Mouse (Mus musculus) MEL-GATA-1-ER (cell line): ENCODE data around the gene Fam184a.
A peak's percentile ranks its signal among the peaks of the same experiment; 100 is the strongest.
"Not testable (repeated sequence)": the region's sequence is repeated elsewhere in the genome, so short reads cannot be mapped to it uniquely, and the experiment has no call there.

ENCODE experiments used
- DNase-seq: peaks from one replicate; pipeline ENCODE4 v3.0.0-alpha.2; 2012; ENCODE audit warnings: low read depth; ENCODE audit errors: extremely low read depth

Fam184a gene

GRCm38 (mm10) chr10:53691263-53691662 is 59.7 kb downstream of the Fam184a start:
- peak; percentile 32 for DNase-seq

GRCm38 (mm10) chr10:53688952-53689584 is 61.9 kb downstream of the Fam184a start:
- DNase-seq, result no peak

- DNase-seq, result no peak
Observed at GRCm38 (mm10) chr10:53688533-53688932, 62.4 kb downstream of the Fam184a start.

GRCm38 (mm10) chr10:53687888-53688287 is 63.0 kb downstream of the Fam184a start:
- no peak for DNase-seq

- no peak for DNase-seq
Observed at GRCm38 (mm10) chr10:53685806-53686205, 65.1 kb downstream of the Fam184a start.

- no peak for DNase-seq
Observed at GRCm38 (mm10) chr10:53683226-53683625, 67.7 kb downstream of the Fam184a start.

- DNase-seq, result no peak
Observed at GRCm38 (mm10) chr10:53679690-53680557, 71.0 kb downstream of the Fam184a start.

- DNase-seq, result no peak
Observed at GRCm38 (mm10) chr10:53661788-53662187, 89.1 kb downstream of the Fam184a start.

- DNase-seq, result not testable (repeated sequence)
Observed at GRCm38 (mm10) chr10:53654239-53654638, 96.7 kb downstream of the Fam184a start.

GRCm38 (mm10) chr10:53650683-53651082 is 100.2 kb downstream of the Fam184a start:
- DNase-seq, result no peak

GRCm38 (mm10) chr10:53641507-53641906 is 109.4 kb downstream of the Fam184a start:
- DNase-seq, result peak; percentile 31

GRCm38 (mm10) chr10:53635246-53635971 is 115.5 kb downstream of the Fam184a start:
- no peak for DNase-seq

GRCm38 (mm10) chr10:53634160-53634559 is 116.8 kb downstream of the Fam184a start:
- DNase-seq, result no peak

- not testable (repeated sequence) for DNase-seq
Observed at GRCm38 (mm10) chr10:53630339-53630738, 120.6 kb downstream of the Fam184a start, which contains the start of gene Mcm9. TSS of gene Mcm9 (minus strand) at chr10:53630439.

- peak; percentile 85 for DNase-seq
Observed at GRCm38 (mm10) chr10:53629918-53630250, 121.0 kb downstream of the Fam184a start.

GRCm38 (mm10) chr10:53629247-53629917 is 121.5 kb downstream of the Fam184a start:
- peak; percentile 62 for DNase-seq

- no peak for DNase-seq
Observed at GRCm38 (mm10) chr10:53615850-53616616, 134.9 kb downstream of the Fam184a start.

- DNase-seq, result no peak
Observed at GRCm38 (mm10) chr10:53613955-53614354, 137.0 kb downstream of the Fam184a start.

- DNase-seq, result no peak
Observed at GRCm38 (mm10) chr10:53612172-53612571, 138.8 kb downstream of the Fam184a start.

- no peak for DNase-seq
Observed at GRCm38 (mm10) chr10:53608274-53608673, 142.6 kb downstream of the Fam184a start.

GRCm38 (mm10) chr10:53605328-53605727 is 145.6 kb downstream of the Fam184a start:
- no peak for DNase-seq
